Mouse (Mus musculus) myocyte (in vitro differentiated cells): ENCODE results near the gene Hoxb3. TPM values are rescaled to one million over a fixed set of nuclear protein-coding genes. Genes with fewer than 3 reads are reported as not detected.

ENCODE experiments used
- H3K27me3 ChIP-seq: one replicate; pipeline ENCODE4 v1.6.1; 2011; ENCODE audit not compliant: control insufficient read depth, insufficient read depth, insufficient read length
- H3K36me3 ChIP-seq: one replicate; pipeline ENCODE4 v1.6.1; 2011; ENCODE audit not compliant: control insufficient read depth, insufficient read depth
- H3K4me2 ChIP-seq: one replicate; pipeline ENCODE4 v1.6.1; 2011; ENCODE audit warnings: low read depth, control low read depth
- H3K4me3 ChIP-seq: one replicate; pipeline ENCODE4 v1.5.1; 2011; ENCODE audit warnings: mild to moderate bottlenecking, control low read depth, moderate library complexity
- H3K79me2 ChIP-seq: one replicate; pipeline ENCODE4 v1.6.1; 2011; ENCODE audit not compliant: control insufficient read depth, insufficient read depth
- H3ac ChIP-seq: one replicate; pipeline ENCODE4 v1.6.1; 2011; ENCODE audit not compliant: control insufficient read depth, insufficient read length
- CEBPB ChIP-seq: IDR thresholded peaks from 2 replicates; pipeline ENCODE4 v1.6.1; 2011; ENCODE audit warnings: mild to moderate bottlenecking, moderate library complexity; ENCODE audit not compliant: poor library complexity, insufficient read depth, severe bottlenecking
- E2F4 ChIP-seq: IDR thresholded peaks from one replicate; pipeline ENCODE4 v1.6.1; 2011; ENCODE audit warnings: mild to moderate bottlenecking, control low read depth, moderate library complexity; ENCODE audit not compliant: insufficient read depth
- MAX ChIP-seq: IDR thresholded peaks from one replicate; pipeline ENCODE4 v1.6.1; 2011; ENCODE audit warnings: low read depth, mild to moderate bottlenecking, control low read depth
- MYOD1 ChIP-seq, 3 experiments: IDR thresholded peaks; one replicate each; pipeline ENCODE4 v1.6.1; 2011; ENCODE audit warnings: control low read depth in 2 of 3, low read depth in 2 of 3, mild to moderate bottlenecking in 2 of 3, moderate library complexity in 1 of 3; ENCODE audit not compliant: insufficient read length in 2 of 3, control insufficient read depth in 1 of 3
- MYOG ChIP-seq, 3 experiments: IDR thresholded peaks; one replicate each; pipeline ENCODE4 v1.6.1; 2011; ENCODE audit warnings: control low read depth in 2 of 3, low read depth in 2 of 3, mild to moderate bottlenecking in 2 of 3; ENCODE audit not compliant: insufficient read length in 2 of 3, control insufficient read depth in 1 of 3, insufficient read depth in 1 of 3
- POLR2A ChIP-seq: IDR thresholded peaks from one replicate; pipeline ENCODE4 v1.6.1; 2011; ENCODE audit warnings: low read depth, mild to moderate bottlenecking, control low read depth, moderate library complexity; ENCODE audit not compliant: insufficient read length
- POLR2AphosphoS2 ChIP-seq: IDR thresholded peaks from one replicate; pipeline ENCODE4 v1.6.1; 2011; ENCODE audit warnings: low read depth, control low read depth; ENCODE audit not compliant: insufficient read length
- REST ChIP-seq: IDR thresholded peaks from one replicate; pipeline ENCODE4 v1.6.1; 2011; ENCODE audit warnings: mild to moderate bottlenecking, control low read depth, moderate library complexity; ENCODE audit not compliant: insufficient read depth, insufficient read length
- SRF ChIP-seq: IDR thresholded peaks from one replicate; pipeline ENCODE4 v1.6.1; 2011; ENCODE audit warnings: low read depth; ENCODE audit not compliant: control insufficient read depth, insufficient read length
- TCF12 ChIP-seq: IDR thresholded peaks from one replicate; pipeline ENCODE4 v1.6.1; 2011; ENCODE audit warnings: mild to moderate bottlenecking, control low read depth; ENCODE audit not compliant: poor library complexity, insufficient read depth, severe bottlenecking
- TCF3 ChIP-seq: IDR thresholded peaks from one replicate; pipeline ENCODE4 v1.6.1; 2011; ENCODE audit warnings: low read depth, control low read depth; ENCODE audit not compliant: insufficient read length
- USF1 ChIP-seq: IDR thresholded peaks from one replicate; pipeline ENCODE4 v1.6.1; 2011; ENCODE audit warnings: low read depth, mild to moderate bottlenecking, control low read depth, moderate library complexity
- polyA plus RNA-seq: library from polyadenylated mRNA; unstranded; fragments of >200 nt; fragmentation: generic; extraction: Trizol; gene quantifications from one replicate; pipeline ENCODE4 v1.2.1, GENCODE M21; 2012; ENCODE audit warnings: missing spikeins

The Hoxb3 gene
- polyA plus RNA-seq, 1 experiment: not detected

DNA sequence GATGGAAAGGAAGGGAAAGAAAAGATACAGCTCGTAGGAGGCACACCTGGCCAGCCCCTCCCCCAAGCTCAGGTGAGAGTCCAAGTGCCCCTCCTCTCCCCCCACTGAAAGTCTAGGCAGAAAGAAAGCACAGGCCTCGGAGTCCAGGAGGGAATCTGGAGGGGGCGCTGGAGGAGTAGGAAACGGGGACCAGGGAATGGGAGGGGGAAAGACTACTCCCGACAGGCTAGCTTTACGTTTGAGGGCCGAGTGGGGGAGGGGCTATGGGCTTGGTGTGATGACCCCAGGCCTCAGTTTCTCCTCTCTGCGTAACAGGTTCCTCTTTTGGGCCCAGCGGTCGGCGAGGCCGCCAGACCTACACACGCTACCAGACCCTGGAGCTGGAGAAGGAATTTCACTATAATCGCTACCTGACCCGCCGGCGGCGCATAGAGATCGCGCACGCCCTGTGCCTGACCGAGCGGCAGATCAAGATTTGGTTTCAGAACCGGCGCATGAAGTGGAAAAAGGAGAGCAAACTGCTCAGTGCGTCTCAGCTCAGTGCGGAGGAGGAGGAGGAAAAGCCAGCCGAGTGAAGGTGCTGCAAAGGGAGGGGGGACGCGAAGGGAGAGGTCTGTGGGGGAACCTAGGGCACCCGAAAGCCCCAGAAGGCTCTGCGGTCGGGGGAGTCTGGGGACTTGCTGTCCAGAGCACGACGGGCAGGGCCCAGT, 22.6 kb upstream of the Hoxb3 start:
- Histone ChIP-seq H3K79me2 (no peaks in the 10 kb centered on the region), H3K4me3 (no peak overlapping the region), H3K36me3 (no peaks in the 10 kb centered on the region), H3K4me2 (no peak overlapping the region), H3ac (no peak overlapping the region), H3K27me3 (peaks cover 92% of the 10 kb centered on the region)
- TF ChIP-seq USF1 (no peak), SRF (no peak), MAX (no peak), MYOD1 (IDR thresholded peaks at IDR 0.05; ENCODE audit: control insufficient read depth in 1 of 3, insufficient read length in 2 of 3, low read depth in 2 of 3) (no peak), MYOG (IDR thresholded peaks at IDR 0.05; ENCODE audit: control insufficient read depth in 1 of 3, insufficient read depth in 1 of 3, insufficient read length in 2 of 3, low read depth in 2 of 3) (no peak), POLR2AphosphoS2 (no peak), CEBPB (no peak), REST (no peak), E2F4 (no peak), TCF12 (no peak), TCF3 (no peak), POLR2A (no peak)

DNA sequence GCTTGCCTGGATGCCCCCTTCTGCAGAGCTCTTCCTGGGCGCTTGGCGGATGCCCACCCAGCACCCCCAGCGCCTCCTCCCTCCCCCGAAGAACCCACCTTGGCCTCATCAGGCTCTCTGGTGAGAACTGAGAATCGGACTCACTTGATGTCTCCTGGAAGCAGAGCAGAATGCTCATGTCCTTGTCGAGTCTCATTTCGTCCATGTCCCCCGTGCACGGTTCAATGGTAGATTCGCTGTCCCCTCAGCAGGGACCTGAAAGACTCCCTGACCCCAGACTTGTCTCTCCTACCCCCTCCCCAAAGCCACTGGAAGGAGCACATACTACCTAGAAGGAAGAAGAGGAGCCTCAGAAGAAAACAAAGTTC, 22.1 kb upstream of the Hoxb3 start:
- TF ChIP-seq MYOD1 (IDR thresholded peaks at IDR 0.05; ENCODE audit: control insufficient read depth in 1 of 3, insufficient read length in 2 of 3, low read depth in 2 of 3) (no peak), POLR2A (no peak), CEBPB (no peak), TCF3 (no peak), E2F4 (no peak), MYOG (IDR thresholded peaks at IDR 0.05; ENCODE audit: control insufficient read depth in 1 of 3, insufficient read depth in 1 of 3, insufficient read length in 2 of 3, low read depth in 2 of 3) (no peak), POLR2AphosphoS2 (no peak), MAX (no peak), TCF12 (no peak), REST (no peak), SRF (no peak), USF1 (no peak)
- Histone ChIP-seq H3ac (no peak overlapping the region), H3K36me3 (no peaks in the 10 kb centered on the region), H3K4me3 (no peak overlapping the region), H3K27me3 (peaks cover 93% of the 10 kb centered on the region), H3K4me2 (no peak overlapping the region), H3K79me2 (no peaks in the 10 kb centered on the region)

DNA sequence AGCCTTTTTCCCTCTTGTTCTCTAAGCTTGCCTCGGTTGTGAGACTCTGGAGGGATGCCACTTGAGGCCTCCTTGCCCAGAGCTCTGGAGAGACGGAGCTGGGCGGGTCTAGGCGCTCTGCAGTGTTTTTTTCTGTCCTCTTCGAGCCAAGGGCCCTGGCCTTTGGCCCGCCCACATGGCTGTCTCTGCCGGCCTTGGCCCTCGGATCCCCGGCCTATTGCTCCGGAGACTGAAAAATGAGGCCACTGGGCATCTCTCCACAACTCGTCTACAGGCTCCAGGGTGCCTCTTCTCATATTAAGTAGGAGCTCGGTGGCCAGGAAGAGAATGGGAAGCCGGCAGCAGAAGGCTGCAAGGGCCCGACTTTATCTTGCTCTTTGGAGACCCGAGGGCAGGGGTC, 21.3 kb upstream of the Hoxb3 start:
- H3K36me3 ChIP-seq: no peaks in the 10 kb centered on the region
- no peaks in the 10 kb centered on the region for H3K79me2 ChIP-seq
- no peak overlapping the region for H3K4me2 ChIP-seq
- H3K27me3 ChIP-seq: peaks cover 94% of the 10 kb centered on the region
- H3ac ChIP-seq: no peak overlapping the region
- no peak overlapping the region for H3K4me3 ChIP-seq
- no peak for TF ChIP-seq USF1
- TF ChIP-seq REST: no peak
- TF ChIP-seq MAX: no peak
- no peak for TF ChIP-seq CEBPB
- no peak for TF ChIP-seq MYOD1 (IDR thresholded peaks at IDR 0.05; ENCODE audit: control insufficient read depth in 1 of 3, insufficient read length in 2 of 3, low read depth in 2 of 3)

DNA sequence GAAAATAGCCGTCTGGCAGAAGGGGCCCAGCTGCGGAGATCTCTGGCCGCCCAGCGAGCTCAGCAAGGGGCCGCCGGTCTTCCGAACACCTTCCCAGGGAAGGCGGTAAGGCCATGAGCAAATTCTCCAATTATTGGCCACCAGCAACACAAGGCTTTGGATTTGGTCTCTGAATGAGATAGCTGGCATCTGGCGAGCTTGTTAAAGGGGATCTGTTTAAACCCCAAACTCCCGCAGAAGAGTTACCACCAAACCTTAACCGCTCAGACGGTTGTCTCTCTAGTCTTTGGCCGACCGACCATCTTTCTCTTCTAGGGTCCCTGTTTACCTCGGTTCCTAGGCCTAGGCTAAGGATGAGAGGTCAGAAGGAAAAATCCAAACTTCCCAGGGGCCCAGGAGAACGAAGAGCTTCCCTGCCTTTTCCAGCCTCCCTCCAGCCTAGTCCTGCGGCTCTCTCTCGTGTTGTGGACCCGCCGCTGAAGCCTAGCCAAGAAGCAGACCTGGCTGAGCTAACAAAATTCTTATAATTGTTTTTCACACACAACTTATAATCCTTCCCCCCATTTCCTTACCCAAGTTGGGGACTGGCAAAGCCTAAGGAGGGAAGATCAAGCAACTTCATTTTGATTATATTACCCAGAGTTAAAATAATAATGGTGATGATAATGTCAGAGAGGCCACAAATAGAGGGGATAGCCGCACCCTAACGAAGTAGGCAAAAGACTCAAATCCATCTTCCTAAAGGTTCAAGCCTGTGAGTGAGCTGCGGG, 20.6 kb upstream of the Hoxb3 start:
- H3K79me2 ChIP-seq: no peaks in the 10 kb centered on the region
- no peak overlapping the region for H3K4me3 ChIP-seq
- H3ac ChIP-seq: no peak overlapping the region
- no peaks in the 10 kb centered on the region for H3K36me3 ChIP-seq
- no peak for TF ChIP-seq E2F4
- H3K27me3 ChIP-seq: peaks cover 89% of the 10 kb centered on the region
- no peak overlapping the region for H3K4me2 ChIP-seq
